In genomic region chr4:65217651-65218364, GRCm38 (mm10) we compare ENCODE assay signal across 11 mouse cellular contexts.
DNase-seq lines count a peak whose midpoint lies in the region; ATAC-seq lines count a peak whose summit lies in the region.
"Had no signal": no experiment of that assay in that cellular context is flagged by ENCODE, and none has a peak within 500 bp of the region (broad histone marks: within the 10 kb centered on the region; RNA-seq: fewer than 3 reads in every experiment).

No protein-coding gene starts in this region.

- no peaks in the 10 kb centered on the region for H3K4me1 ChIP-seq in hindbrain, embryonic 16.5 days (ENCODE audit: control insufficient read depth, insufficient read depth, low read depth, low read length)
- H3K4me1 ChIP-seq in hindbrain, embryonic 12.5 days, result no peaks in the 10 kb centered on the region; the same call in 1 of the 2 replicates
- no peaks in the 10 kb centered on the region for H3K4me1 ChIP-seq in neural tube, embryonic 15.5 days
- H3K4me1 ChIP-seq in stomach, embryonic 15.5 days, result no peaks in the 10 kb centered on the region; the same call in 1 of the 2 replicates

- no peaks in the 10 kb centered on the region for H3K36me3 ChIP-seq in hindbrain, embryonic 16.5 days (ENCODE audit: control insufficient read depth, insufficient read depth, low read length)
- no peaks in the 10 kb centered on the region for H3K36me3 ChIP-seq in hindbrain, embryonic 12.5 days
- H3K36me3 ChIP-seq in neural tube, embryonic 15.5 days, result no peaks in the 10 kb centered on the region
- H3K36me3 ChIP-seq in stomach, embryonic 15.5 days, result no peaks in the 10 kb centered on the region

- H3K27ac ChIP-seq in hindbrain, embryonic 16.5 days (ENCODE audit: low read depth, low read length), result no peak overlapping the region
- H3K27ac ChIP-seq in hindbrain, embryonic 12.5 days, result no peak overlapping the region
- no peak overlapping the region for H3K27ac ChIP-seq in neural tube, embryonic 15.5 days (replicated peaks)
- no peak overlapping the region for H3K27ac ChIP-seq in stomach, embryonic 15.5 days
- H3K27ac ChIP-seq: heart, adult 2 months had no signal

- no peak overlapping the region for H3K4me2 ChIP-seq in hindbrain, embryonic 16.5 days (ENCODE audit: low read length)
- no peak overlapping the region for H3K4me2 ChIP-seq in hindbrain, embryonic 12.5 days (replicated peaks)
- H3K4me2 ChIP-seq in neural tube, embryonic 15.5 days, result no peak overlapping the region
- peak overlapping the region; percentile 12 for H3K4me2 ChIP-seq in stomach, embryonic 15.5 days

- no peak overlapping the region for H3K4me3 ChIP-seq in hindbrain, embryonic 16.5 days (ENCODE audit: low read length)
- no peak overlapping the region for H3K4me3 ChIP-seq in hindbrain, embryonic 12.5 days
- no peak overlapping the region for H3K4me3 ChIP-seq in neural tube, embryonic 15.5 days (replicated peaks)
- H3K4me3 ChIP-seq in stomach, embryonic 15.5 days (replicated peaks), result no peak overlapping the region
- H3K4me3 ChIP-seq: erythroblast, embryonic 14.5 days; heart, adult 2 months had no signal

- DNase-seq in neural tube, embryonic 10.5 days (ENCODE audit: extremely low spot score, low spot score), result peak; percentile 16
- DNase-seq in forelimb bud, embryonic 11.5 days (ENCODE audit: low read depth, low spot score), result peak; percentile 68
- no peak for DNase-seq in adrenal gland, postnatal 14 days
- DNase-seq in thymus, adult 18-20 months, result no peak
- DNase-seq: heart, adult 2 months; liver had no signal

- 45% methylated on average over 9 of the region's 9 CpGs for WGBS in hindbrain, embryonic 16.5 days
- 49% methylated on average over 9 of the region's 9 CpGs for WGBS in hindbrain, embryonic 12.5 days
- WGBS in neural tube, embryonic 15.5 days, result 40% methylated on average over 9 of the region's 9 CpGs
- 29% methylated on average over 9 of the region's 9 CpGs for WGBS in stomach, embryonic 15.5 days

- ATAC-seq in hindbrain, embryonic 16.5 days, result peak; percentile 61
- no peak for ATAC-seq in hindbrain, embryonic 12.5 days (ENCODE audit: low FRiP score)
- no peak for ATAC-seq in neural tube, embryonic 15.5 days (ENCODE audit: low FRiP score)
- ATAC-seq in stomach, embryonic 15.5 days (ENCODE audit: insufficient read depth, low FRiP score, low read depth), result no peak

- no peak overlapping the region for H3K9ac ChIP-seq in hindbrain, embryonic 16.5 days (ENCODE audit: low read depth, low read length)
- H3K9ac ChIP-seq in hindbrain, embryonic 12.5 days, result no peak overlapping the region
- H3K9ac ChIP-seq in neural tube, embryonic 15.5 days (replicated peaks), result no peak overlapping the region
- no peak overlapping the region for H3K9ac ChIP-seq in stomach, embryonic 15.5 days

- no peaks in the 10 kb centered on the region for H3K27me3 ChIP-seq in hindbrain, embryonic 16.5 days (replicated peaks; ENCODE audit: control insufficient read depth, insufficient read depth, low read length)
- H3K27me3 ChIP-seq in hindbrain, embryonic 12.5 days, result no peaks in the 10 kb centered on the region
- H3K27me3 ChIP-seq in neural tube, embryonic 15.5 days (replicated peaks), result no peaks in the 10 kb centered on the region
- H3K27me3 ChIP-seq in stomach, embryonic 15.5 days (replicated peaks), result no peaks in the 10 kb centered on the region

- no peaks in the 10 kb centered on the region for H3K9me3 ChIP-seq in hindbrain, embryonic 16.5 days (ENCODE audit: control insufficient read depth, low read length)
- no peaks in the 10 kb centered on the region for H3K9me3 ChIP-seq in hindbrain, embryonic 12.5 days (replicated peaks)
- no peaks in the 10 kb centered on the region for H3K9me3 ChIP-seq in neural tube, embryonic 15.5 days (replicated peaks)
- H3K9me3 ChIP-seq in stomach, embryonic 15.5 days, result no peaks in the 10 kb centered on the region

Comparison
In these comparisons a context has a peak if more than half of its experiments do, and no peak if none do; other contexts are left out.
1. DNase-seq: peak in neural tube, embryonic 10.5 days (single experiment) and forelimb bud, embryonic 11.5 days (single experiment); none in adrenal gland, postnatal 14 days (single experiment) and thymus, adult 18-20 months (0 of 2).